Mouse (Mus musculus) myocyte (in vitro differentiated cells): ENCODE measurements around the gene Psg29. TPM values are rescaled to one million over a fixed set of nuclear protein-coding genes. Genes with fewer than 3 reads are reported as not detected.

Experiments used
- H3K27me3 ChIP-seq: one replicate; pipeline ENCODE4 v1.6.1; 2011; ENCODE audit not compliant: control insufficient read depth, insufficient read depth, insufficient read length
- H3K36me3 ChIP-seq: one replicate; pipeline ENCODE4 v1.6.1; 2011; ENCODE audit not compliant: control insufficient read depth, insufficient read depth
- H3K4me2 ChIP-seq: one replicate; pipeline ENCODE4 v1.6.1; 2011; ENCODE audit warnings: low read depth, control low read depth
- H3K4me3 ChIP-seq: one replicate; pipeline ENCODE4 v1.5.1; 2011; ENCODE audit warnings: mild to moderate bottlenecking, control low read depth, moderate library complexity
- H3K79me2 ChIP-seq: one replicate; pipeline ENCODE4 v1.6.1; 2011; ENCODE audit not compliant: control insufficient read depth, insufficient read depth
- H3ac ChIP-seq: one replicate; pipeline ENCODE4 v1.6.1; 2011; ENCODE audit not compliant: control insufficient read depth, insufficient read length
- CEBPB ChIP-seq: IDR thresholded peaks from 2 replicates; pipeline ENCODE4 v1.6.1; 2011; ENCODE audit warnings: mild to moderate bottlenecking, moderate library complexity; ENCODE audit not compliant: poor library complexity, insufficient read depth, severe bottlenecking
- E2F4 ChIP-seq: IDR thresholded peaks from one replicate; pipeline ENCODE4 v1.6.1; 2011; ENCODE audit warnings: mild to moderate bottlenecking, control low read depth, moderate library complexity; ENCODE audit not compliant: insufficient read depth
- MAX ChIP-seq: IDR thresholded peaks from one replicate; pipeline ENCODE4 v1.6.1; 2011; ENCODE audit warnings: low read depth, mild to moderate bottlenecking, control low read depth
- MYOD1 ChIP-seq, 3 experiments: IDR thresholded peaks; one replicate each; pipeline ENCODE4 v1.6.1; 2011; ENCODE audit warnings: control low read depth in 2 of 3, low read depth in 2 of 3, mild to moderate bottlenecking in 2 of 3, moderate library complexity in 1 of 3; ENCODE audit not compliant: insufficient read length in 2 of 3, control insufficient read depth in 1 of 3
- MYOG ChIP-seq, 3 experiments: IDR thresholded peaks; one replicate each; pipeline ENCODE4 v1.6.1; 2011; ENCODE audit warnings: control low read depth in 2 of 3, low read depth in 2 of 3, mild to moderate bottlenecking in 2 of 3; ENCODE audit not compliant: insufficient read length in 2 of 3, control insufficient read depth in 1 of 3, insufficient read depth in 1 of 3
- POLR2A ChIP-seq: IDR thresholded peaks from one replicate; pipeline ENCODE4 v1.6.1; 2011; ENCODE audit warnings: low read depth, mild to moderate bottlenecking, control low read depth, moderate library complexity; ENCODE audit not compliant: insufficient read length
- POLR2AphosphoS2 ChIP-seq: IDR thresholded peaks from one replicate; pipeline ENCODE4 v1.6.1; 2011; ENCODE audit warnings: low read depth, control low read depth; ENCODE audit not compliant: insufficient read length
- REST ChIP-seq: IDR thresholded peaks from one replicate; pipeline ENCODE4 v1.6.1; 2011; ENCODE audit warnings: mild to moderate bottlenecking, control low read depth, moderate library complexity; ENCODE audit not compliant: insufficient read depth, insufficient read length
- SRF ChIP-seq: IDR thresholded peaks from one replicate; pipeline ENCODE4 v1.6.1; 2011; ENCODE audit warnings: low read depth; ENCODE audit not compliant: control insufficient read depth, insufficient read length
- TCF12 ChIP-seq: IDR thresholded peaks from one replicate; pipeline ENCODE4 v1.6.1; 2011; ENCODE audit warnings: mild to moderate bottlenecking, control low read depth; ENCODE audit not compliant: poor library complexity, insufficient read depth, severe bottlenecking
- TCF3 ChIP-seq: IDR thresholded peaks from one replicate; pipeline ENCODE4 v1.6.1; 2011; ENCODE audit warnings: low read depth, control low read depth; ENCODE audit not compliant: insufficient read length
- USF1 ChIP-seq: IDR thresholded peaks from one replicate; pipeline ENCODE4 v1.6.1; 2011; ENCODE audit warnings: low read depth, mild to moderate bottlenecking, control low read depth, moderate library complexity
- polyA plus RNA-seq: library from polyadenylated mRNA; unstranded; fragments of >200 nt; fragmentation: generic; extraction: Trizol; gene quantifications from one replicate; pipeline ENCODE4 v1.2.1, GENCODE M21; 2012; ENCODE audit warnings: missing spikeins

Psg29 gene
- polyA plus RNA-seq, 1 experiment: not detected

- H3ac ChIP-seq: no peak overlapping the region
- H3K4me3 ChIP-seq: no peak overlapping the region
- TF ChIP-seq MYOG (IDR thresholded peaks at IDR 0.05; ENCODE audit: control insufficient read depth in 1 of 3, insufficient read depth in 1 of 3, insufficient read length in 2 of 3, low read depth in 2 of 3) (no peak), MYOD1 (IDR thresholded peaks at IDR 0.05; ENCODE audit: control insufficient read depth in 1 of 3, insufficient read length in 2 of 3, low read depth in 2 of 3) (no peak), E2F4 (no peak), USF1 (no peak), POLR2AphosphoS2 (no peak), REST (no peak), MAX (no peak), SRF (no peak), TCF3 (no peak), TCF12 (no peak), CEBPB (no peak), POLR2A (no peak)
- no peaks in the 10 kb centered on the region for H3K27me3 ChIP-seq
- H3K36me3 ChIP-seq: no peaks in the 10 kb centered on the region
- H3K4me2 ChIP-seq: no peak overlapping the region
- H3K79me2 ChIP-seq: no peaks in the 10 kb centered on the region
Observed at GRCm38 (mm10) chr7:17205530-17206184, 2.4 kb downstream of the Psg29 start.

Other genes starting within 250 kb of the Psg29 start
- 0.05 TPM for gene Pnmal1, start 243.8 kb upstream of the Psg29 start, polyA plus RNA-seq
- gene Gm42372, start 220.4 kb upstream of the Psg29 start, polyA plus RNA-seq: not detected
- 21.0 TPM for gene Ccdc8, start 210.8 kb upstream of the Psg29 start, polyA plus RNA-seq
- 126 TPM for gene Ppp5c, start 175.6 kb upstream of the Psg29 start, polyA plus RNA-seq
- 0.16 TPM for gene Hif3a, start 141.1 kb upstream of the Psg29 start, polyA plus RNA-seq
- not detected for gene Psg16, start 129.4 kb upstream of the Psg29 start, polyA plus RNA-seq
- gene Ceacam3, start 53.2 kb upstream of the Psg29 start, polyA plus RNA-seq: not detected